Mouse (Mus musculus) layer of hippocampus, postnatal 14 days (tissue): ENCODE results near the gene St3gal3. TPM values are rescaled to one million over a fixed set of nuclear protein-coding genes. Genes with fewer than 3 reads are reported as not detected.
A peak's percentile ranks its signal among the peaks of the same experiment; 100 is the strongest.

ENCODE experiments used
- DNase-seq, 2 experiments: peaks; one replicate each; pipeline ENCODE4 v3.0.0; 2021 to 2022; ENCODE audit warnings: low spot score in 2 of 2, mixed read lengths in 1 of 2
- total RNA-seq, 2 experiments: library from RNA; stranded (reverse); gene quantifications; 2 replicates each; pipeline ENCODE4 v1.2.3; 2021

Gene St3gal3
- total RNA-seq, 2 experiments from 2014 or later = 40.7 to 43.0 TPM

- DNase-seq = no peak
Observed at GRCm38 (mm10) chr4:118059816-118060475, 74.8 kb downstream of the St3gal3 start.

GRCm38 (mm10) chr4:118058116-118058677, 76.5 kb downstream of the St3gal3 start:
- DNase-seq = no peak

GRCm38 (mm10) chr4:118057076-118057475, 77.6 kb downstream of the St3gal3 start:
- DNase-seq = no peak

GRCm38 (mm10) chr4:118054615-118055014, 80.1 kb downstream of the St3gal3 start:
- no peak for DNase-seq

GRCm38 (mm10) chr4:118053904-118054303, 80.8 kb downstream of the St3gal3 start:
- no peak for DNase-seq

GRCm38 (mm10) chr4:118049606-118050302, 85.0 kb downstream of the St3gal3 start:
- DNase-seq = no peak

GRCm38 (mm10) chr4:118044510-118044909, 90.2 kb downstream of the St3gal3 start:
- DNase-seq = no peak

- DNase-seq = no peak
Observed at GRCm38 (mm10) chr4:118043331-118044002, 91.2 kb downstream of the St3gal3 start.

GRCm38 (mm10) chr4:118042671-118043320, 91.9 kb downstream of the St3gal3 start:
- DNase-seq = no peak

- DNase-seq = no peak
Observed at GRCm38 (mm10) chr4:118041145-118041544, 93.6 kb downstream of the St3gal3 start.

- DNase-seq = no peak
Observed at GRCm38 (mm10) chr4:118040650-118041049, 94.1 kb downstream of the St3gal3 start.

GRCm38 (mm10) chr4:118039964-118040363, 94.8 kb downstream of the St3gal3 start:
- DNase-seq = no peak

GRCm38 (mm10) chr4:118038023-118038422, 96.7 kb downstream of the St3gal3 start:
- DNase-seq = no peak

GRCm38 (mm10) chr4:118037406-118037805, 97.3 kb downstream of the St3gal3 start:
- DNase-seq = no peak

GRCm38 (mm10) chr4:118036531-118036930, 98.2 kb downstream of the St3gal3 start:
- no peak for DNase-seq

- DNase-seq = no peak
Observed at GRCm38 (mm10) chr4:118035090-118035489, 99.6 kb downstream of the St3gal3 start.

- no peak for DNase-seq
Observed at GRCm38 (mm10) chr4:118033026-118033425, 101.7 kb downstream of the St3gal3 start.

- DNase-seq = no peak
Observed at GRCm38 (mm10) chr4:118031776-118032170, 102.9 kb downstream of the St3gal3 start.

- DNase-seq = peak; percentile 33 to 69
Observed at GRCm38 (mm10) chr4:118031132-118031775, 103.5 kb downstream of the St3gal3 start.

- DNase-seq = no peak
Observed at GRCm38 (mm10) chr4:118030330-118030729, 104.4 kb downstream of the St3gal3 start.

- no peak for DNase-seq
Observed at GRCm38 (mm10) chr4:118029892-118030291, 104.8 kb downstream of the St3gal3 start.
